Mouse (Mus musculus) liver, embryonic 13.5 days (tissue): ENCODE results near the gene Tbca. TPM values are rescaled to one million over a fixed set of nuclear protein-coding genes. Genes with fewer than 3 reads are reported as not detected.

Experiments
- ATAC-seq: fragments of 200-750 bp; cut with Nextera tagmentation; 2 replicates; pipeline ENCODE4 v1.8.0; 2017; ENCODE audit warnings: low read depth, mild to moderate bottlenecking, moderate number of reproducible peaks, moderate library complexity
- DNase-seq: peaks from one replicate; pipeline ENCODE4 v3.0.0; 2022
- H3K27ac ChIP-seq: fragments of 300-500 bp; sonication (generic); 2 replicates; pipeline ENCODE4 v1.5.1; 2015; ENCODE audit warnings: moderate library complexity, mild to moderate bottlenecking, inconsistent platforms
- H3K27me3 ChIP-seq: fragments of 300-500 bp; sonication (generic); 2 replicates; pipeline ENCODE4 v1.6.1; 2015; ENCODE audit warnings: mild to moderate bottlenecking, inconsistent platforms
- H3K36me3 ChIP-seq: fragments of 300-500 bp; sonication (generic); 2 replicates; pipeline ENCODE4 v1.6.1; 2015; ENCODE audit warnings: mild to moderate bottlenecking, inconsistent platforms
- H3K4me1 ChIP-seq: fragments of 300-500 bp; sonication (generic); replicated peaks from 2 replicates; pipeline ENCODE4 v1.6.1; 2015; ENCODE audit warnings: inconsistent platforms
- H3K4me2 ChIP-seq: fragments of 300-500 bp; sonication (generic); 2 replicates; pipeline ENCODE4 v1.6.1; 2015; ENCODE audit warnings: inconsistent platforms, mild to moderate bottlenecking, moderate library complexity
- H3K4me3 ChIP-seq: fragments of 300-500 bp; sonication (generic); replicated peaks from 2 replicates; pipeline ENCODE4 v1.5.1; 2015; ENCODE audit warnings: mild to moderate bottlenecking, inconsistent platforms
- H3K9ac ChIP-seq: fragments of 300-500 bp; sonication (generic); 2 replicates; pipeline ENCODE4 v1.6.1; 2015; ENCODE audit warnings: mild to moderate bottlenecking, inconsistent platforms
- H3K9me3 ChIP-seq: fragments of 300-500 bp; sonication (generic); replicated peaks from 2 replicates; pipeline ENCODE4 v1.6.1; 2016; ENCODE audit warnings: inconsistent platforms
- WGBS: fragments of 180-500 bp; shearing (Covaris S2); methylation state at CpG from one replicate; pipeline ENCODE4 v1.1.7; 2015; ENCODE audit not compliant: insufficient replicate concordance; 5-methylcytosine and 5-hydroxymethylcytosine counted together
- polyA plus RNA-seq: library from polyadenylated mRNA; unstranded; fragments of >200 nt; fragmentation: Nextera tagmentation; extraction: Ambion mirVana; gene quantifications from 2 replicates; pipeline ENCODE4 v1.2.1, GENCODE M21; 2015

Tbca gene
- polyA plus RNA-seq, 1 experiment from 2014 or later: 124 TPM

DNA sequence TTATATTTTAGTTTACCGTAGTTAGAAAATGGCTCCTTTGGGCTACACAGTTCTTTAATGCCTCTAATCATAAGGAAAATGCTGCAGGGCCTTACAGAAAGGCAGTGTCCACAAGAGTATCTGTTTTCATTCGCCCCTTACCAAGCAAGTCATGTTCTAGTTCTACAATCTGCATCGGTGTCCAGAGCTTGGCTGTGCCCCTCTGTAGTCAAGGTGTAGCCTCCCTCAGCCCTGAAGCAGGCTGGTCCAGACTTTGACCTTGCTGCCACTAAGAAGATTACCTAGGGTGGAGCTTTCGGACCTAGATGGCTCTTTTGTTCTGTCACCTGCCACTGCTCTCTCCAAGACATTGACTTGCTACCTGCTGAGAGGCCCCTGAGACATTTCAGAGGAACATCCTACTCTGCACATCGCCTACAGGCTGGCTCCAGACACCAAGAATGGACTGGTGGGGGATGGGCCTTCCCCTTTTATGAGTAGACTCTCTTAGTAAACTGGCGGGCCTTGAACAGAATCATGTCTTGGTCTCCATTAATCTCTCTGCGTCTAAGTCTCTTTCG, 69.4 kb downstream of the Tbca start:
- Histone ChIP-seq H3K9ac (no peak overlapping the region), H3K27ac (no peak overlapping the region), H3K4me3 (no peak overlapping the region), H3K4me1 (no peaks in the 10 kb centered on the region; the same call in 1 of the 2 replicates), H3K36me3 (no peaks in the 10 kb centered on the region), H3K4me2 (no peak overlapping the region), H3K9me3 (no peaks in the 10 kb centered on the region), H3K27me3 (peaks cover 11% of the 10 kb centered on the region; the same call in 1 of the 2 replicates)
- DNase-seq (no peak), ATAC-seq (no peak)
- 55% methylated on average over 8 of the region's 8 CpGs for WGBS

DNA sequence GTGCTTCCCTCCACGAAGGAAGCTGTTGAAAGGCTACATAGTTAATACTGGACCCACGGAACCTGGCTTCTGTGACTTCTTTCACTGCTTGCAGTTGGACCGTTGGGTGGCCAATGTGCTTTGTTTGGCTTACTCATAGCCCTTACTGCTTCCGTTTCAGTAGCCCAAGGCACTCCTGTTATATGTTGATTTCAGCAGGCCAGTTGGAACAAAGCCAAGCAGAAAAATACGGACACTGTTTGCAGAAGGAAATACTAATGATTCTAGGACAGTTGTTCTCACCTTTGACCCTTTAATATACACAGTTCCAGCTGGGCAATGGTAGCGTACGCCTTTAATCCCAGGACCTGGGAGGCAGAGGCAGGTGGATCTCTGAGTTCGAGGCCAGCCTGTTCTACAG, 70.5 kb downstream of the Tbca start:
- H3K4me2 ChIP-seq: no peak overlapping the region

DNA sequence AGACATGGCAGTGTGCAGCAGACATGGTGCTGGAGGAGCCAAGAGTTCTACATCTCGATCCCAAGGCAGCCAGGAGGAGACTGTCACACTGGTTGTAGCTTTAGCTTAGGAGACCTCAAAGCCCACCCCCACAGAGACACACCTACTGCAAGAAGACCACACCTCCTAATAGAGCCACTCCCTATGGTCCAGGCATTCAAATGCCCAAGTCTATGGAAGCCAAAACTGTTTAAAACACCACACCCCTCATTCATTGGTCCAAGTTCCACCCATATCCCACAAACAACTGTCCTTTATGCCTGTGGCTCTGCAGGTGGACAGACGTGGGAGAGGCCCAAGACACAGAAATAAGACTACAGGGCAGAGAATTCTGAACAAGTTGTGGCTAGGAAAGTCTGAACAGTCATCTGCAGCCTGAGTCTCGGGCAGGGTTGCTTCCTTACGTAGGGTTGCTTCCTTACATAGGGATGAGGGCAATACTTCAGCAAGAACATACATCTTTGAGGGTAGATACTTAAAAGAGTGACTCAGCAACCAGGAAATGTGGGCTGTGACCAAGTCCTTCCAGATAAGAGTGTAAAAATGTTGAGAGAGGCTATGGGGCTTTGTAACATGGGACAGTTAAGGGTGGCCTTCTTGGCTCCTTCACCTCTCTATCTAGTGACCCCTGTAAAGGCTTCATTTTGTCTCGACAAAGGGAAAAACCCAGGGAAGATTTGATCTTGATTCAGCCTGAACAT, 74.0 kb downstream of the Tbca start:
- DNase-seq: no peak

More for the DNA sequence above, 70.5 kb downstream of the Tbca start:
- 66% methylated on average over 8 of the region's 8 CpGs for WGBS
- no peak for DNase-seq
- Histone ChIP-seq H3K36me3 (no peaks in the 10 kb centered on the region), H3K27ac (no peak overlapping the region), H3K27me3 (peaks cover 16% of the 10 kb centered on the region; the same call in 1 of the 2 replicates), H3K9me3 (no peaks in the 10 kb centered on the region), H3K9ac (no peak overlapping the region), H3K4me3 (no peak overlapping the region), H3K4me1 (no peaks in the 10 kb centered on the region; the same call in 1 of the 2 replicates)
- no peak for ATAC-seq

DNA sequence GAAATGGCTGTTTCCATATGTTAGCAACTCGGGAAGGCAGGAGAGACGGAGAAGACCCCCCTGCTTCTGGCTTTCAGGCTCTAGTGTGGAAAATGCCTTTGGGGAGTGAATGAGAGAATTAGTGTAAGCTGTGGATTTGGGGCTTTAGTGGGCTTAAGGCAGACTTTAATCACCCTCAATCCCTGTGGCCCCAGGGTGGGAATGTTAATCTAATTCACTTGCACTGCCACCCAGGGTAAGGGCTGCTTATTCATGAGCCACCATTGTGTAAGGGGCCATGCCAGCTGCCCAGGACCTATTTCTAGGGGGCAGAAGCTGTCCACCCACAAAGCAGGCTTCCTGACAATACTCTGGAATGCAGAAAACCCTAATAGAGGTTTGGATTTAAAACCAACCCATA, 78.2 kb downstream of the Tbca start:
- Histone ChIP-seq H3K4me3 (no peak overlapping the region), H3K4me1 (peaks cover 6% of the 10 kb centered on the region), H3K9me3 (no peaks in the 10 kb centered on the region), H3K4me2 (no peak overlapping the region), H3K27me3 (peaks cover 83% of the 10 kb centered on the region), H3K36me3 (no peaks in the 10 kb centered on the region), H3K27ac (no peak overlapping the region), H3K9ac (no peak overlapping the region)
- WGBS: 28% methylated on average over 2 of the region's 2 CpGs
- DNase-seq: no peak
- no peak for ATAC-seq

More for the DNA sequence above, 74.0 kb downstream of the Tbca start:
- no peak overlapping the region for H3K4me3 ChIP-seq
- no peak overlapping the region for H3K4me2 ChIP-seq
- ATAC-seq: no peak
- no peaks in the 10 kb centered on the region for H3K36me3 ChIP-seq
- H3K9ac ChIP-seq: no peak overlapping the region
- peaks cover 45% of the 10 kb centered on the region for H3K27me3 ChIP-seq
- no peaks in the 10 kb centered on the region for H3K9me3 ChIP-seq
- H3K4me1 ChIP-seq: no peaks in the 10 kb centered on the region; the same call in 1 of the 2 replicates
- no peak overlapping the region for H3K27ac ChIP-seq
- WGBS: 27% methylated on average over 5 of the region's 5 CpGs

DNA sequence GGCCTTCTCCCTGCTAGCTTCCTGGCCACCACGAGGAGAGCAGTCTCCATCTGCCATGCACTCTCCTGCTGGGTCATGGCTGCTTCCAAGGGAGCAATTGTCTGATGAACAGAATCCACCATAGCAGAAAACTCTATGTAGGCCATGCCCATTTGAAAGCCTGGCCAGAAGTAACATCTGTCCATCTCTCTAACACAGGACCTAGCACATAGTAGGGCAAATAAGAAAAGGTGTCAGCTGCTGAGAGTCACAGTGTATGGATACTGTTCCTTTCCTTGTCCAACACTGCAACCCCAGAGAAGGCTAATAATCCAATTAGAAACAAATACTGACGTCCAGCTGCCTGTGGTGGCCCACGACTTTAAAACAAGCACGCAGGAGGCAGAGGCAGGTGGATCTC, 79.1 kb downstream of the Tbca start:
- 34% methylated on average over 4 of the region's 4 CpGs for WGBS
- Histone ChIP-seq H3K4me1 (peaks cover 6% of the 10 kb centered on the region), H3K4me2 (no peak overlapping the region), H3K9ac (no peak overlapping the region), H3K36me3 (no peaks in the 10 kb centered on the region), H3K27ac (no peak overlapping the region), H3K4me3 (no peak overlapping the region), H3K9me3 (no peaks in the 10 kb centered on the region), H3K27me3 (peaks cover 88% of the 10 kb centered on the region)
- ATAC-seq: no peak
- no peak for DNase-seq

GRCm38 (mm10) chr13:94868478-94868950, 79.8 kb downstream of the Tbca start:
- H3K27me3 ChIP-seq: peaks cover 91% of the 10 kb centered on the region
- no peak overlapping the region for H3K27ac ChIP-seq
- 1% methylated on average over 35 of the region's 35 CpGs for WGBS
- DNase-seq (peak; percentile 22), ATAC-seq (peak; percentile 51)
- no peaks in the 10 kb centered on the region for H3K36me3 ChIP-seq
- peak overlapping the region; percentile 43 for H3K4me3 ChIP-seq
- peak overlapping the region; percentile 68 for H3K4me2 ChIP-seq
- H3K9me3 ChIP-seq: no peaks in the 10 kb centered on the region
- 0 out of 2 replicates have a peak overlapping the region, but pooled peaks have one; percentile 33 for H3K9ac ChIP-seq
- H3K4me1 ChIP-seq: peaks cover 6% of the 10 kb centered on the region

GRCm38 (mm10) chr13:94869541-94869940, 80.8 kb downstream of the Tbca start:
- Histone ChIP-seq H3K36me3 (no peaks in the 10 kb centered on the region), H3K4me1 (peaks cover 6% of the 10 kb centered on the region), H3K27me3 (peaks cover 99% of the 10 kb centered on the region), H3K9ac (no peak overlapping the region), H3K4me3 (no peak overlapping the region), H3K4me2 (no peak overlapping the region), H3K27ac (no peak overlapping the region), H3K9me3 (no peaks in the 10 kb centered on the region)
- ATAC-seq (no peak), DNase-seq (no peak)
- WGBS: 8% methylated on average over 8 of the region's 8 CpGs

GRCm38 (mm10) chr13:94870071-94870460, 81.4 kb downstream of the Tbca start:
- no peak overlapping the region for H3K27ac ChIP-seq
- 3% methylated on average over 9 of the region's 9 CpGs for WGBS
- H3K4me2 ChIP-seq: no peak overlapping the region
- no peaks in the 10 kb centered on the region for H3K36me3 ChIP-seq
- H3K4me1 ChIP-seq: peaks cover 6% of the 10 kb centered on the region
- H3K9ac ChIP-seq: no peak overlapping the region
- DNase-seq (no peak), ATAC-seq (no peak)
- peaks cover 99% of the 10 kb centered on the region for H3K27me3 ChIP-seq
- H3K9me3 ChIP-seq: no peaks in the 10 kb centered on the region
- H3K4me3 ChIP-seq: no peak overlapping the region

DNA sequence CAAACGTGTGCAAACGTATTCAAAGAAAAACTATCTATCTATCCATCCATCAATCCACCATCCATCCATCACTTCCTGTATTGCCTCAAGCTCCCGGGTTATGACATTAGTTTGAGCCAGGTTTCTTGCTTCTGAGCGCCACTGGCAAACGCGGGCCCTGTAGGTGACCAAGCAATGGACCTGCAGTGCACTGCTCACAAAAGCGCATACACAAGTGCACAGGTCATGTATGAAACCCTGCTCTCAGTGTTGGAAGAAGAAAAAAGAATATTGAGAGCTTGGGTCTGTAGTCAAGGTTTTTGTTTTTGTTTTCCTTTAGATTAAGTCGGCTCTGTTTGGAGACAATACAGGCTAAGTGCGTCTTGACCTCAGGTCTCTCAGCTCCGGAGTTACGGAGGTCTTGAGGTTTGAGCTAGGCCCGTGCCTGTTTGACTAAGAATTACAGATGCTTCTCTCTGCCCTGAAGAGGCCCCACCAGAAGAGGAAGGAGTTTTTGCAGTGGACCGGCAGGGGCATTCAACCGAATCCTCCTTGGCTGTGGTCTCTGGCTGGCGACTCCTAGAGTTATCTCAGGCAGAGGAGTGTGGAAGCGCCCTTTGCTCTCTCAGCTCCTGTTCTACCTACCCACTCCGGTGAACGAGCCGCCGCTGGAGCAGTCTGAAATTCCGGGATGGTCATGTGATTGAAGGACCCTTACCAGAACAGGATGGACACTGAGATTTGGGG, 81.9 kb downstream of the Tbca start:
- Histone ChIP-seq H3K4me2 (no peak overlapping the region), H3K9ac (no peak overlapping the region), H3K27ac (no peak overlapping the region), H3K9me3 (no peaks in the 10 kb centered on the region), H3K4me3 (no peak overlapping the region), H3K36me3 (no peaks in the 10 kb centered on the region), H3K4me1 (peaks cover 6% of the 10 kb centered on the region), H3K27me3 (peaks cover 100% of the 10 kb centered on the region)
- WGBS: 2% methylated on average over 21 of the region's 21 CpGs
- ATAC-seq (no peak), DNase-seq (no peak)

DNA sequence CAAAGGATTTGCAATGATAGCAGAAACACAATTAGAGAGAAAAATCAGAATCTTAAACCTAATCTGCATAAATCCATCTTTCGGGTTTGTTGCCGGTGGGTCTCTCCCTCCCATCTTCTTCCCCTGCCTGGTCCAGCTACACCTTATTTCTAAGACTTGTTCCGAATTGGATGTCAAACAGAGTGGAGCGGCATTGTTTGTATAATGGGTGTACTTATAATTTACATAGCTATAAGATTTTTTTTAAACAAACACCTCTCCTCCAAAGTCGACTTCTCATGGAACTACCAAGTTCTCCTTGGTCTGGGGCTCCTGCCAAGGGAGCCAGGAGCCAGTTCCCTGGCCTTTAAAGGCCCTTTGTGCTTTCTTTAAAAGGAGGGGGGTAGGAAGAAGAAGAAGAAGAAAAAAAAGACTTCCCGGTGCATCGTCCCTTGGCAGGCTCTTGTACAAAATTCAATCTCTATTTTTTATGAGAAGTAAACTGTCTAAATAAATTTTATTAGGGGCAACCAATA, 83.2 kb downstream of the Tbca start:
- ATAC-seq (no peak), DNase-seq (no peak)
- peaks cover 6% of the 10 kb centered on the region for H3K4me1 ChIP-seq
- no peak overlapping the region for H3K4me2 ChIP-seq
- no peaks in the 10 kb centered on the region for H3K9me3 ChIP-seq
- no peak overlapping the region for H3K27ac ChIP-seq
- H3K9ac ChIP-seq: no peak overlapping the region
- no peaks in the 10 kb centered on the region for H3K36me3 ChIP-seq
- no peak overlapping the region for H3K4me3 ChIP-seq
- H3K27me3 ChIP-seq: peaks cover 100% of the 10 kb centered on the region
- WGBS: 5% methylated on average over 7 of the region's 7 CpGs

GRCm38 (mm10) chr13:94872439-94872838, 83.7 kb downstream of the Tbca start:
- DNase-seq (no peak), ATAC-seq (no peak)
- no peaks in the 10 kb centered on the region for H3K36me3 ChIP-seq
- H3K9me3 ChIP-seq: no peaks in the 10 kb centered on the region
- peaks cover 100% of the 10 kb centered on the region for H3K27me3 ChIP-seq
- no peak overlapping the region for H3K27ac ChIP-seq
- no peak overlapping the region for H3K9ac ChIP-seq
- peaks cover 6% of the 10 kb centered on the region for H3K4me1 ChIP-seq
- no peak overlapping the region for H3K4me2 ChIP-seq
- H3K4me3 ChIP-seq: no peak overlapping the region
- WGBS: 1% methylated on average over 19 of the region's 19 CpGs
